27 mouse cellular contexts compared by ENCODE assay signal in genomic region chr9:89900111-89900824, GRCm38 (mm10). TPM values are rescaled to one million over a fixed set of nuclear protein-coding genes. Genes with fewer than 3 reads are reported as not detected.
DNase-seq lines count a peak whose midpoint lies in the region; ATAC-seq and TF ChIP-seq lines count a peak whose summit lies in the region.
"Had no signal": no experiment of that assay in that cellular context is flagged by ENCODE, and none has a peak within 500 bp of the region (broad histone marks: within the 10 kb centered on the region; RNA-seq: fewer than 3 reads in every experiment).

No protein-coding gene starts in this region.

- H3K9ac ChIP-seq in embryonic facial prominence, embryonic 14.5 days (ENCODE audit: low read depth, low read length): no peak overlapping the region
- no peak overlapping the region for H3K9ac ChIP-seq in stomach, embryonic 16.5 days (ENCODE audit: low read length)
- H3K9ac ChIP-seq in stomach, postnatal 0 days (ENCODE audit: low read length): no peak overlapping the region
- H3K9ac ChIP-seq in liver, postnatal 0 days (replicated peaks): no peak overlapping the region
- H3K9ac ChIP-seq: hindbrain, embryonic 13.5 days; limb, embryonic 13.5 days had no signal

- no peak for TF ChIP-seq CTCF in layer of hippocampus, adult 2 months (conservative IDR thresholded peaks at IDR 0.05)
- no peak for TF ChIP-seq CTCF in stomach, postnatal 0 days (IDR thresholded peaks at IDR 0.05; ENCODE audit: low read depth)
- no peak for TF ChIP-seq CTCF in liver, postnatal 0 days (IDR thresholded peaks at IDR 0.05; ENCODE audit: low read depth)

- H3K4me1 ChIP-seq in embryonic facial prominence, embryonic 14.5 days (ENCODE audit: control insufficient read depth, insufficient read depth, low read length): no peaks in the 10 kb centered on the region
- H3K4me1 ChIP-seq in embryonic facial prominence, embryonic 10.5 days: no peaks in the 10 kb centered on the region
- H3K4me1 ChIP-seq in stomach, embryonic 16.5 days (ENCODE audit: control insufficient read depth, insufficient read depth, low read length): no peaks in the 10 kb centered on the region
- H3K4me1 ChIP-seq in stomach, postnatal 0 days (replicated peaks; ENCODE audit: control insufficient read depth, insufficient read depth): no peaks in the 10 kb centered on the region
- H3K4me1 ChIP-seq in liver, postnatal 0 days (ENCODE audit: insufficient read depth): no peaks in the 10 kb centered on the region
- H3K4me1 ChIP-seq: limb, embryonic 13.5 days had no signal

- whole genome bisulfite sequencing in embryonic facial prominence, embryonic 14.5 days: 27% methylated on average over 14 of the region's 14 CpGs
- WGBS in embryonic facial prominence, embryonic 10.5 days: 28% methylated on average over 14 of the region's 14 CpGs
- WGBS in stomach, embryonic 16.5 days: 33% methylated on average over 14 of the region's 14 CpGs
- WGBS in stomach, postnatal 0 days: 26% methylated on average over 14 of the region's 14 CpGs
- WGBS in liver, postnatal 0 days (ENCODE audit: insufficient replicate concordance): 25% methylated on average over 14 of the region's 14 CpGs

- peak; percentile 30; the same call in 1 of the 2 replicates for ATAC-seq in embryonic facial prominence, embryonic 14.5 days (ENCODE audit: low read depth)
- 0 out of 2 replicates have a peak, but pooled peaks have one; percentile 21 for ATAC-seq in stomach, embryonic 16.5 days (ENCODE audit: insufficient read depth, low FRiP score)
- ATAC-seq in stomach, postnatal 0 days (ENCODE audit: low FRiP score, low TSS enrichment): no peak
- ATAC-seq in liver, postnatal 0 days: no peak
- ATAC-seq: forebrain, embryonic 14.5 days; intestine, postnatal 0 days had no signal

- no peaks in the 10 kb centered on the region for H3K9me3 ChIP-seq in embryonic facial prominence, embryonic 14.5 days (ENCODE audit: control insufficient read depth, low read length)
- H3K9me3 ChIP-seq in embryonic facial prominence, embryonic 10.5 days: no peaks in the 10 kb centered on the region
- H3K9me3 ChIP-seq in stomach, embryonic 16.5 days (replicated peaks; ENCODE audit: control insufficient read depth, low read length): no peaks in the 10 kb centered on the region
- H3K9me3 ChIP-seq in stomach, postnatal 0 days (ENCODE audit: control insufficient read depth, low read length): no peaks in the 10 kb centered on the region
- H3K9me3 ChIP-seq in liver, postnatal 0 days (ENCODE audit: low read length): no peaks in the 10 kb centered on the region
- H3K9me3 ChIP-seq: hindbrain, embryonic 13.5 days; limb, embryonic 13.5 days had no signal

- TF ChIP-seq EP300 in stomach, postnatal 0 days (optimal IDR thresholded peaks at IDR 0.05): no peak
- TF ChIP-seq EP300 in liver, postnatal 0 days (IDR thresholded peaks at IDR 0.05; ENCODE audit: low read depth): no peak

- H3K27ac ChIP-seq in embryonic facial prominence, embryonic 14.5 days (replicated peaks; ENCODE audit: low read depth, low read length): no peak overlapping the region
- H3K27ac ChIP-seq in embryonic facial prominence, embryonic 10.5 days (replicated peaks): no peak overlapping the region
- peak overlapping the region; percentile 37; the same call in 1 of the 2 replicates for H3K27ac ChIP-seq in layer of hippocampus, adult 2 months
- no peak overlapping the region for H3K27ac ChIP-seq in stomach, embryonic 16.5 days (ENCODE audit: low read length)
- H3K27ac ChIP-seq in stomach, postnatal 0 days (replicated peaks): no peak overlapping the region
- no peak overlapping the region for H3K27ac ChIP-seq in liver, postnatal 0 days (ENCODE audit: low read depth)
- H3K27ac ChIP-seq: gastrocnemius, adult 2 months; heart, adult 2 months; hindbrain, embryonic 13.5 days; limb, embryonic 13.5 days; macrophage had no signal

- no peaks in the 10 kb centered on the region for H3K36me3 ChIP-seq in embryonic facial prominence, embryonic 14.5 days (ENCODE audit: control insufficient read depth, insufficient read depth, low read length)
- H3K36me3 ChIP-seq in embryonic facial prominence, embryonic 10.5 days (replicated peaks): no peaks in the 10 kb centered on the region
- no peaks in the 10 kb centered on the region for H3K36me3 ChIP-seq in stomach, embryonic 16.5 days (ENCODE audit: control insufficient read depth, insufficient read depth, low read length)
- no peaks in the 10 kb centered on the region for H3K36me3 ChIP-seq in stomach, postnatal 0 days (ENCODE audit: control insufficient read depth, insufficient read depth, low read length)
- H3K36me3 ChIP-seq in liver, postnatal 0 days (replicated peaks; ENCODE audit: insufficient read depth, low read length): no peaks in the 10 kb centered on the region
- H3K36me3 ChIP-seq: hindbrain, embryonic 13.5 days; limb, embryonic 13.5 days had no signal

- no peak overlapping the region for H3K4me2 ChIP-seq in embryonic facial prominence, embryonic 14.5 days (ENCODE audit: low read depth, low read length)
- H3K4me2 ChIP-seq in stomach, embryonic 16.5 days (ENCODE audit: low read depth, low read length): no peak overlapping the region
- no peak overlapping the region for H3K4me2 ChIP-seq in stomach, postnatal 0 days (replicated peaks; ENCODE audit: low read depth)
- no peak overlapping the region for H3K4me2 ChIP-seq in liver, postnatal 0 days (ENCODE audit: low read depth, low read length)
- H3K4me2 ChIP-seq: hindbrain, embryonic 13.5 days; limb, embryonic 13.5 days; liver, embryonic 11.5 days had no signal

- DNase-seq in embryonic facial prominence, embryonic 14.5 days (ENCODE audit: low spot score): peak; percentile 51
- no peak for DNase-seq in embryonic facial prominence, embryonic 10.5 days (ENCODE audit: low spot score)
- no peak for DNase-seq in layer of hippocampus, adult 2 months (ENCODE audit: low spot score in 2 of 2)
- no peak for DNase-seq in layer of hippocampus, adult 8-10 months (ENCODE audit: low spot score in 2 of 2)
- no peak for DNase-seq in stomach, postnatal 0 days (ENCODE audit: low spot score)
- DNase-seq in liver, postnatal 0 days: no peak
- DNase-seq in cerebellum, adult 8-10 months: no peak
- DNase-seq: adrenal gland, adult 8-10 months; cerebellum, adult 9-11 months; gastrocnemius, adult 2 months; gastrocnemius, postnatal 36 days; heart, adult 2 months; kidney, adult 9 months; kidney, postnatal 10 days; midbrain, embryonic 14.5 days; right cerebral cortex, postnatal 4 days had no signal

- H3K4me3 ChIP-seq in embryonic facial prominence, embryonic 14.5 days (ENCODE audit: low read depth, low read length): no peak overlapping the region
- no peak overlapping the region for H3K4me3 ChIP-seq in embryonic facial prominence, embryonic 10.5 days
- H3K4me3 ChIP-seq in layer of hippocampus, adult 2 months: no peak overlapping the region
- H3K4me3 ChIP-seq in stomach, embryonic 16.5 days (replicated peaks; ENCODE audit: low read length): no peak overlapping the region
- H3K4me3 ChIP-seq in stomach, postnatal 0 days (ENCODE audit: low read depth, low read length): no peak overlapping the region
- H3K4me3 ChIP-seq in liver, postnatal 0 days (ENCODE audit: low read depth, low read length): no peak overlapping the region
- H3K4me3 ChIP-seq: gastrocnemius, adult 2 months; heart, adult 2 months; hindbrain, embryonic 13.5 days; limb, embryonic 13.5 days had no signal

- H3K27me3 ChIP-seq in embryonic facial prominence, embryonic 14.5 days (replicated peaks; ENCODE audit: control insufficient read depth, insufficient read depth, low read length): peaks cover 3% of the 10 kb centered on the region; the same call in 1 of the 2 replicates
- H3K27me3 ChIP-seq in embryonic facial prominence, embryonic 10.5 days (replicated peaks; ENCODE audit: low read depth, poor library complexity, severe bottlenecking): peaks cover 27% of the 10 kb centered on the region
- no peaks in the 10 kb centered on the region for H3K27me3 ChIP-seq in stomach, embryonic 16.5 days (ENCODE audit: control insufficient read depth, insufficient read depth, low read length)
- no peaks in the 10 kb centered on the region for H3K27me3 ChIP-seq in stomach, postnatal 0 days (ENCODE audit: control insufficient read depth, insufficient read depth, low read length)
- H3K27me3 ChIP-seq in liver, postnatal 0 days (ENCODE audit: insufficient read depth, low read length): peaks cover 3% of the 10 kb centered on the region; the same call in 1 of the 2 replicates

RNA-seq across cellular contexts. Expression of gene Rasgrf1, which starts 9.4 kb away (rescaled TPM):
- polyA plus RNA-seq in embryonic facial prominence, embryonic 14.5 days (2014; fragmentation: Nextera tagmentation; extraction: Ambion mirVana): 0.78 and 1.2 TPM in 2 replicates
- polyA plus RNA-seq in embryonic facial prominence, embryonic 10.5 days (2016; fragmentation: Nextera tagmentation; extraction: Ambion mirVana): 0.23 and 0.24 TPM in 2 replicates
- total RNA-seq in layer of hippocampus, adult 2 months (2021): 100 to 1,000 TPM; 480 to 498 TPM
- total RNA-seq in layer of hippocampus, adult 8-10 months (2022): 100 to 1,000 TPM; 449 to 518 (median 495) TPM
- 0.48 and 0.82 TPM in 2 replicates for polyA plus RNA-seq in stomach, embryonic 16.5 days (2015; fragmentation: Nextera tagmentation; extraction: Ambion mirVana)
- 0.13 and 0.22 TPM in 2 replicates for polyA plus RNA-seq in stomach, postnatal 0 days (2015; fragmentation: Nextera tagmentation; extraction: Ambion mirVana)
- polyA plus RNA-seq in liver, postnatal 0 days (2015; fragmentation: Nextera tagmentation; extraction: Ambion mirVana): 0.05 TPM in 1 of 2 replicates, not detected in the other
- total RNA-seq: gastrocnemius, adult 2 months; gastrocnemius, postnatal 36 days; heart, adult 2 months; heart, postnatal 14 days; megakaryocyte-erythroid progenitor cell, adult 5-6 weeks; neutrophil, adult 5-6 weeks had no signal
- polyA plus RNA-seq: heart, adult 2 months; intestine, postnatal 0 days; liver, embryonic 11.5 days; macrophage; neural tube, embryonic 11.5 days had no signal

Comparison
In these comparisons a context has a peak if more than half of its experiments do, and no peak if none do; other contexts are left out.
1. ATAC-seq: peak in embryonic facial prominence, embryonic 14.5 days (single experiment) and stomach, embryonic 16.5 days (single experiment); none in stomach, postnatal 0 days (single experiment) and liver, postnatal 0 days (single experiment).